Mouse (Mus musculus) urinary bladder, postnatal 4 days (tissue): ENCODE measurements around the gene Cnpy2.

ENCODE experiments used
- DNase-seq, 2 experiments: peaks; one replicate each; pipeline ENCODE4 v3.0.0; 2021 to 2022; ENCODE audit warnings: low spot score in 2 of 2

The Cnpy2 gene

DNA sequence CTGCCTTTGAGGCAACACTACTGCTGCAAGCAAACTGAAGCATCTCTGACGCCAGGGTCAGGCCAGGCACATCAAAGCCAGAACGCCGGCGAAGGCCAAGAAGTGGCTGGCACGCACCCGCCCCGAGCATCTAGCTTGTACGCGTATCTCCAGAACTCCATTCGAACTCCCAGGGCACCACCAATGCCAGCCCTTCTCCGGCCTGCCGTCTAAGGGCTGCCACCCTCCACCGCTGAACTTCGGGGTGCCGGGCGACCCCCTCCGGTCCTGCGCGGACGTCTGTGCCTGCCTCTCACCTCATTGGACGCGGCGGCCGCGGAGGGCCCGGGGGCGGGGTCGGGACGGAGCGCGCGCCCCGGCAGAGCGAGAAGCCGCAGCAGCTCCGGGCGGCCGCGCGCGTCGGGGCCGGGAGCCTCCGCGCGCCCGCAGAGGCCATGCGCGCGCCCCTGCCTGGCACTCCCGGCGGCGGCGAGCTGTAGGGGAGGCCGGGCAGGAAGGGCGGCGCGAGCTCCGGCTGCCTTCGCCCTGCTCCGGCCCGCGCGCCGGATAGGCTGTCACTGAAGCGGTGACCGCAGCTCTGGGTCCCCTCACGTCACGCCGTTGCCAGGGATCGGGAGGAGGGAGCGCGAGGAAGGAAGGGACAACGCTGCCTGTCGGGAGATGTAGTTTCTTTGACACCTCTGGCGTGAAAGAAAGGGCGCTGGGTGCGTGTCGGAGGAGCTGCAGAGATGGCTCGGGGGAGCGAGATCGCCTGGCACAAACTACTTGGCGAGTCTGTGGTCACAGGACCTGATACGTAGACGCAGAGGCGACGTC is 46.4 kb downstream of the Cnpy2 start, which contains the start of gene Coq10a:
TSS of gene Coq10a (minus strand) at position 596 of the 816 bp plus-strand sequence.
- peak; percentile 86 to 88 for DNase-seq

- DNase-seq: no peak
Observed at GRCm38 (mm10) chr10:128369218-128369543, 46.9 kb downstream of the Cnpy2 start.

DNA sequence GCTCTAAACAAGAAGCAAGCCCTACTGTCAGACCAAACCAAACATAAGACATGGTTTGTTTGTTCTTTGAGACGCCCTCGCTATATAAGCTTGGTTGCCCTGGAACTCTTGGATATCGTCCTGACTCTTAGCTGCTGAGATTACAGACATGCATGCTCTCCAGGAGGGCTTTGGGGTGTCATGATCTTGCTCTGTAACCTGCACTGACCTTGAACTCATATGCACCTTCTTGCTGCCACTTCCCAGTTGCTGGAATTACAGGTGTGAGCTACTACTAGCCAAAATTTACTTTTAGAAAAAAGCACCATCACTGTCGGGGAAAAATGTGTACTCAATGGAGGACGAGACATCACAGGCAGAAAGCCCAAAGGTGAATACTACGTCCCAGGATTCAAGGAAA is 47.3 kb downstream of the Cnpy2 start:
- DNase-seq: no peak

GRCm38 (mm10) chr10:128370021-128370420 is 47.8 kb downstream of the Cnpy2 start:
- no peak for DNase-seq

- no peak for DNase-seq
Observed at GRCm38 (mm10) chr10:128370601-128371000, 48.3 kb downstream of the Cnpy2 start.

GRCm38 (mm10) chr10:128372142-128372541 is 49.9 kb downstream of the Cnpy2 start:
- DNase-seq: no peak

- no peak for DNase-seq
Observed at GRCm38 (mm10) chr10:128372989-128373748, 50.9 kb downstream of the Cnpy2 start.

GRCm38 (mm10) chr10:128374393-128374792 is 52.1 kb downstream of the Cnpy2 start:
- no peak for DNase-seq

GRCm38 (mm10) chr10:128376099-128376454 is 53.8 kb downstream of the Cnpy2 start:
- no peak for DNase-seq

DNA sequence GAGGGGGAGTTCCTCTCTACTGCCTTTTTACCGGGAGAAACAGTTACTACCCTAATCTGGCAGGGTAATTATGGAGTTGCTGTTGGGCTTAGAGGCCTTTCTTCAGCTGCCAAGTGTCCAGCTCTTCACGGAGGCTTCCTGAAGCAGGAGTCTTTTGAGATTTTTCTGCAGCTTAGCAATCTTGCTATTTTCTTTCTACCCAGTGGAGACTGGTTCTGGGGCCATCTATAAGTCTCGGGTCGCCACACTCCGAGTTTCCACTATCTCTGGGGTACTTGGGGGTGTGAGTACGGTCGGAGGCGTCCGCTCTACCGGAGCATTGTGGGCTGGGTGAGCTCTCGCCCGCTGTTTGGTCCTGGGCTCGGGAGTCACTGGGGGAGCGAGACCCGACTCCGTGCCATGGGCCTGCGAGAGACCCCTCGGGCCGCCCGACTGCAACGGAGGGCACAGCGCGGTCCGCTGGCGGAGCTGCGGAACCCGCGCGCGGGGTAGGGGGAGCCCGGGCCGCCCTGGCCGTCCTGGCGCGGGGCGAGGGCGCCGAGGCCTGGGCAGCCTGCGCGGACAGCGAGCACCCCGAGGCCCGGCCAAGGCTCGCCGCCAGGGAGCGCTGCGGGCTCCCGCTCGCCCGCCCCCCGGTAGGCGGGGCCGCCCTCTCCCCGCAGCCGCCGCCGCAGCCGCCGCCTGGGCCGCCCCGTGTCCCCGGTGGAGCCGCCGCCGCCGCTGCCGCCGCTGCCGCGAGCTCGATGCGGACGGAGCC is 54.4 kb downstream of the Cnpy2 start, which contains the start of gene Ankrd52:
TSS of gene Ankrd52 (plus strand) at position 661 of the 757 bp plus-strand sequence.
- DNase-seq: peak; percentile 88 to 89
